ENCODE assay signal across 13 mouse cellular contexts in the genomic region with DNA sequence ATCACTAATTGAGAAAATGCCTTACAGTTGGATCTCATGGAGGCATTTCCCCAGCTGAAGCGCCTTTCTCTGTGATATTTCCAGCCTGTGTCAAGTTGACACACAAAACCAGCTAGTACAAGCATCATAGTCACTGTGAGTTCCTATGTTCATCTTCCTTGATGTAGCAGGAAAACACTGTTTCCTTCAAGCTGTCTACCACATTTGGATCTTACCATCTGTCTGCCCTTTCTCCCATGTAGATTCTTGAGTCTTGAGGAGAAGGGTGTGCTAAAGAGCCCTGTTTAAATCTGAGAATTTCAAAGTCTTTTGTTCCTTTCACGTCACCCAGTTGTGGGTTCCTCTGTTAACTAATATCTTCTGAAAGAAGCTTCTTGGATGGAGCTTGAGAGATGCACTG.
"Had no signal": no experiment of that assay in that cellular context is flagged by ENCODE, and none has a peak within 500 bp of the region (broad histone marks: within the 10 kb centered on the region; RNA-seq: fewer than 3 reads in every experiment).

No protein-coding gene starts in this region.

- DNase-seq: lung, adult 2 months; lung, postnatal 14 days; lung, postnatal 36 days; right cerebral cortex, adult 18-20 months; right cerebral cortex, postnatal 25 days; right cerebral cortex, postnatal 4 days; spleen, adult 18-20 months; thymus, adult 2 months; thymus, postnatal 25 days; thymus, postnatal 4 days had no signal

- ATAC-seq: lung, postnatal 0 days; midbrain, embryonic 13.5 days; midbrain, embryonic 15.5 days had no signal
